Mouse (Mus musculus) heart, postnatal 4 days (tissue): Measurements from ENCODE around the gene Tub. TPM values are rescaled to one million over a fixed set of nuclear protein-coding genes. Genes with fewer than 3 reads are reported as not detected.

Source experiments
- DNase-seq: peaks from one replicate; pipeline ENCODE4 v3.0.0; 2021
- total RNA-seq, 2 experiments: library from RNA; stranded (reverse); gene quantifications; 2 replicates each; pipeline ENCODE4 v1.2.3; 2021

The Tub gene
- total RNA-seq, 2 experiments from 2014 or later = 0.81 to 0.83 TPM

GRCm38 (mm10) chr7:108985934-108986708, 36.0 kb downstream of the Tub start:
- no peak for DNase-seq

GRCm38 (mm10) chr7:108991207-108991606, 41.1 kb downstream of the Tub start:
- DNase-seq = no peak

GRCm38 (mm10) chr7:108993230-108993629, 43.1 kb downstream of the Tub start:
- DNase-seq = peak; percentile 59

GRCm38 (mm10) chr7:108993881-108994291, 43.7 kb downstream of the Tub start:
- DNase-seq = no peak

- no peak for DNase-seq
Measured at GRCm38 (mm10) chr7:108996156-108996555, 46.0 kb downstream of the Tub start.

- DNase-seq = peak; percentile 33
Measured at GRCm38 (mm10) chr7:109000315-109000954, 50.3 kb downstream of the Tub start.

- DNase-seq = no peak
Measured at GRCm38 (mm10) chr7:109001971-109002370, 51.8 kb downstream of the Tub start.

GRCm38 (mm10) chr7:109003653-109004052, 53.5 kb downstream of the Tub start:
- DNase-seq = no peak

GRCm38 (mm10) chr7:109009260-109009659, 59.1 kb downstream of the Tub start:
- DNase-seq = no peak

- DNase-seq = no peak
Measured at GRCm38 (mm10) chr7:109010720-109011595, 60.8 kb downstream of the Tub start.

- no peak for DNase-seq
Measured at GRCm38 (mm10) chr7:109011596-109012180, 61.5 kb downstream of the Tub start.

- no peak for DNase-seq
Measured at GRCm38 (mm10) chr7:109012575-109012974, 62.4 kb downstream of the Tub start.

- DNase-seq = no peak
Measured at GRCm38 (mm10) chr7:109012998-109013625, 63.0 kb downstream of the Tub start.

GRCm38 (mm10) chr7:109014851-109015250, 64.7 kb downstream of the Tub start:
- DNase-seq = no peak

- DNase-seq = no peak
Measured at GRCm38 (mm10) chr7:109016378-109016923, 66.3 kb downstream of the Tub start.

GRCm38 (mm10) chr7:109019243-109019642, 69.1 kb downstream of the Tub start:
- no peak for DNase-seq

GRCm38 (mm10) chr7:109021428-109021827, 71.3 kb downstream of the Tub start:
- peak; percentile 72 for DNase-seq

- DNase-seq = no peak
Measured at GRCm38 (mm10) chr7:109025743-109026142, 75.6 kb downstream of the Tub start.

- no peak for DNase-seq
Measured at GRCm38 (mm10) chr7:109026976-109027375, 76.8 kb downstream of the Tub start.

- DNase-seq = no peak
Measured at GRCm38 (mm10) chr7:109027721-109028120, 77.6 kb downstream of the Tub start.

- DNase-seq = peak; percentile 64
Measured at GRCm38 (mm10) chr7:109028204-109028603, 78.1 kb downstream of the Tub start.

- no peak for DNase-seq
Measured at GRCm38 (mm10) chr7:109029961-109030465, 79.9 kb downstream of the Tub start.
